Mouse (Mus musculus) E14TG2a.4 (cell line): ENCODE data around the gene Clcn6.

ENCODE experiments used
- CTCF ChIP-seq: conservative IDR thresholded peaks from 2 replicates; pipeline ENCODE4 v1.5.1; 2014; ENCODE audit warnings: low read length
- NANOG ChIP-seq: IDR thresholded peaks from 2 replicates; pipeline ENCODE4 v1.6.1; 2014; ENCODE audit warnings: borderline replicate concordance, low read length, mixed read lengths
- POU5F1 ChIP-seq: IDR thresholded peaks from 2 replicates; pipeline ENCODE4 v1.6.1; 2014; ENCODE audit warnings: low read length, borderline replicate concordance

- no peak for TF ChIP-seq CTCF
- TF ChIP-seq NANOG, result no peak
- TF ChIP-seq POU5F1, result no peak
Observed at GRCm38 (mm10) chr4:148040933-148041610, 2.5 kb upstream of the Clcn6 start.
